Mouse (Mus musculus) left cerebral cortex, postnatal 36 days (tissue): ENCODE data around the gene Stk32b. TPM values are rescaled to one million over a fixed set of nuclear protein-coding genes. Genes with fewer than 3 reads are reported as not detected.

Experiments used
- DNase-seq, 2 experiments: peaks; one replicate each; pipeline ENCODE4 v3.0.0; 2021 to 2022; ENCODE audit warnings: low spot score in 2 of 2, mixed read lengths in 1 of 2
- intact Hi-C: fragments of 180-260 bp; cut with DNase I; formaldehyde crosslinking; loops from one replicate; pipeline ENCODE4 v1.15.1; 2025
- total RNA-seq, 2 experiments: library from RNA; stranded (reverse); gene quantifications; 2 replicates each; pipeline ENCODE4 v1.2.3; 2021

Stk32b gene
- total RNA-seq, 2 experiments from 2014 or later = 1.4 to 2.3 TPM

DNA sequence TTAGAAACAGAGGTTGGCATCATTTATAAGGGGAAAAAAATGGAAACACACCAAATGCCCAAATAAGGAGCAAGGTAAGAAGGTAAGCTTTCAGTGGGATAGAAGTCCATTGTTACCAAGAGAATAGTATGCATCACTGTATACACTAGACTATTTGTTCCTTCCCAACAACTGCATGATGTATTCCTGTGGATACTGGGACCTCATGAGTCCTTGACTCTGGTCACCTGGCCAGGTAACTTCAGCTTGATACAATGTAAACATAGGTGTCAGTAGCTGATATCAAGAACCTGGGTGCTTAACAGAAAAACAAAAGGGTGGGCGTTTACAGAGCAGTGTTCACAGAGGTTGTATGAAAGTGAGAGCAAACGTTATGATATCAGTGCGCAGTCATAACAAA is 24.2 kb downstream of the Stk32b start:
- no peak for DNase-seq
- intact Hi-C loops = no loop called here

DNA sequence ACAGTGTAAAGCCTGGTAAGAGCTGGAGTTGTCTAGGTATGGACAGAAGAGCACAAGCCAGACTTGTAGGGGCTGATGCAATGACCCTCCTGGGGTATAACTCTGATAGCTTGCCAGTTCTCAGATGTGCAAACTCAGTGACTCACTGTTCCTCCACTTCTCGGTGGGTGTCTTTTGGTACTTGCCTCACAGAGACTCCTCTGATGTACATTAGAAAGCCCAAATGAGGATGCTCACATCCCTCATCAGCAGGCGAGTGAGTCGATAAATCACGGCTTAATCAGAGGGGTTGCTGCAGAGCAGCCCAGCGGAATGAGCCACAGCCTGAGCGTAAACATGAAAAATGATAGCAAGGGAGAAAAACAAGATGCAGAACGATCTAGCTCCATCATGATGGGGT is 46.2 kb downstream of the Stk32b start:
- DNase-seq = peak; percentile 5 to 22
- intact Hi-C loops = no loop called here

DNA sequence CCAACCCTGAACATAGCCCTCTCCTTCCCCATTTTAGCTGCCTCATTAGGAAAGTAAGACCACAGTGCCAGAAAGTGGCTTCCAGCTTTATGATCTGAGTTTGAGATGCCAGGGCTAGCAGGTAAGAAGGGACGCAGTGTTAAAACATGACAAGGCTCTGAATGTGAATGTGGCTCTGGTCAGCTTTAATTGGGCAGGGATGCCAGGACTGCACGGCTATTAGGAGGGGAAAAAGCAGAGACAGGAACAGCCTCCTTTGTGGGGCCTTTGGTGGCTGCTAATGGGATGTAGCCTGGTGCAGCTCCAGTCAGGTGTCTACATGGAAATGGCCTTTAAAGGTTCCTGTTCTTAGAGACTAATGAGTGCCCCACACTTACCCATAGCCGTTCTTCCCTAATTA is 52.0 kb downstream of the Stk32b start:
- intact Hi-C loops = no loop called here
- no peak for DNase-seq

DNA sequence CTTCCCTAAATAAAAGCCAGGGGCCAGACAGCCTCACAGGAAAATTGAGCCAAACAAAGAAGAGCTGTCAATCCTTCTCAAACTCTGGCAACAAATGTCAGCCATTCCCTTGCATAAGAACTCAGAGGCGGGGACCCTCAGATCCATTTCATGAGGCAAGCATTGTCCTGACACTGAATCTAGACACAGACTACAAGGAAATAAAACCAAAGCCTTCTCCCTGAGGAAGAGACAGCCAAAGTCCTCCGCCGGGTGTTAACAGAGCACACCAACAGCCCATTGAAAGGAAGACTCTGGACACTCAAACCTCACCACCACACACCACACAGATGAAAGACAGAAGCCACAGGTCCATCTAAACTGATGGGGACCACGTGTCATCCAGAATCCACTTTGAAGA is 57.8 kb downstream of the Stk32b start:
- DNase-seq = no peak
- intact Hi-C loops = no loop called here

DNA sequence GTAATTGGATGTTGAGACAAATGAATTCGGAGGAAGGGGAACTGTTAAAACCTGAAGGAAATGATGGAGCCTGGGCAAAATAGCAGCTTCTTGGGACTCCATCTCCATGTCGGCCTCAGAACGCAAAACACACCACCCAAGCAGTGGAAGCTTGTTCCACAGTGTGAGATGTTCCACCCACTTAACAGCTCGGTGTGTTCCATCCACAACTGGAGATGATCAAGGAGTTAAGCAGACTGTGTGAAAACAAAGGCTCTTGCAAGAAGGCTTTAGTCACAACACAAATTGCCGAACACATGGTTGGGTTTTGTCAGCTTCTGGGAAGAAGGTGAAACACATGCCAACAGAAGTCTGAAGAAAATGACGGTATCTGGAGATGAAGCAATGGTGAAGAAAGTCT is 59.2 kb downstream of the Stk32b start:
- intact Hi-C loops = no loop called here
- peak; percentile 24 to 25 for DNase-seq

DNA sequence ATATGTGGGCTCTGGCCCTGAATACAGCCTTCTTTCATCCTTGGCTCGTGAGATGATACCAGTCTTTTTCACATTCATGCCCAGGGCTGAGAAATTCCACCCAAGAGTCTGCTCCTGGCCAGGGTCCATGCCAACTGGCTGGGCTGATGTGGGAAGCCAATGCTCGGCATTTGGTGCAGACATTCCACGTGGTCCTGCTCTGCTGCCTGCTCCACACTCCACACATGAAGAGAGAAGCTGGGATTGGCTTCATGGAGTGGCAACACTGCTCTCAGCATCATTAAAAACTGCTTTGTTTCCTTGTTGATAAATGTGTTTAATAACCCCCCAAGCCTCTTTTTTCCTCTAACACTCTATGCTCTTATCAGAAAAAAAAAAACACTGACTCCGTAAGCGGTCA is 61.8 kb downstream of the Stk32b start:
- no peak for DNase-seq
- intact Hi-C loops = no loop called here

DNA sequence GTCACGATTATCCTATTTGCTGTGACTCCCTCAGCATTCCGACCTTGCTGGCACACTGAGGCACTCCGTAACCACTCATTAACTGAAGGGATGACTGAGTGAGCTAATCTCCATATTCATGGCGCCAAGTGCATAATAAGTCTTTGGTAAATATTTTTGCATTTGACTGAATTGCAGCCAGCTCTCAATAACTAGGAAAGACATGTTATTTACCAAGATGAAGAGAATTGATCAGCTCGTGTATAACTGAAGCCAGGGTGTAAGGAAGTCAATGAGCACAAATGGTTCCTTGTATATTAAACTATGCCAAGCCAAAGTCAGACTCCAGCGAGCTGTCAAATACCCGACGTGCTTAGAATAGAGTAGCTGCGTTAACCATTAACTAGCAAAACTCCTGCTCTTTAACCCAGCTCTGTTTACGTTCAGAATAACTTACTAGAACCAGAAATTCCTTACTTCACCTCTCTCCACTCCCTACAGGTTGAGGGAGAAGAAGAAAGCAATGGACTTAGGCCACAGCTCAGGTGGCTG is 66.2 kb downstream of the Stk32b start:
- intact Hi-C loops = no loop called here
- no peak for DNase-seq

DNA sequence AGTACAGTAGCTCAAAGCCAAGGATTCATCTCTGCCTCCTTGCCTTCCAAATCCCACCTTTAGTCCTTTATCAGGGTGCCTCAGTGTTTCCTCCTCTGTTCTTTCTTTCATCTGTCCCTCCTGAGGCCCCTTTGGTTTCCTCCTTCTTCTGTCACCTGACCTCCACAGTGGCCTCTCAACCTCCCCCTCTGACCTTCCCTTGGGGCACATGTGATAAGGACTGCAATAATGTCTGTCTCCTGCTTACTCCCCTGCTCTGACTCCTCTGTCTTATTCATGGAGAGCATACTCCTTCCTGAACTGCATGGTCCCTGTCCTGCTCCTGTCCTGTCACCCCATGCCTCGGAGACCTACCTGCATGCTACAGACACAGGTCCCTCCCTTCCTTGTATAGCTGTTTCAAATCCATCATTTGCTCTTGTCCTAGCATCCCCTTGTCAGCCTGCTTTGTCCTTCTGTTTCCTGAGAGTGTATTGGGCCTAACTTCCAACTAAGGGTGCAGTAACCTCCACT is 66.8 kb downstream of the Stk32b start:
- no peak for DNase-seq
- intact Hi-C loops = no loop called here

DNA sequence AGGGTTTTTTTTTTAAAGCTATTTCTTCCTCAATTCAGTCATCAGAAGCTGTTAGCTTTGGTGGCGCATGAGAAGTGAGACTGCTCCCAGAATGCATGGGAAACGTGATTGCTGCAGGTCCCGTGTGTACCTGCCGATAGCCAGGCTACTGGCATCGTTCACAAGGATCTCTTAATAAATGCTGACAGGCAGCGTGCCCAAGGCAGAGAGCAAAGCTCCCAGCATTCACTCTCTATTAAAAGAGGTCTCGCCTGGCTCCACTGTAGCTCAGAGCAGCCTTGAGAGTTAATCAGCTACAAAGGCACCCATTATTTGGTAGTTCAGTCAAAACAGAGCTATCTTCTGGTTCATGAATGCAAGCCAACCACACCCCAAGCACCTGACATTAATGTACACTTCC is 72.9 kb downstream of the Stk32b start:
- intact Hi-C loops = no loop called here

DNA sequence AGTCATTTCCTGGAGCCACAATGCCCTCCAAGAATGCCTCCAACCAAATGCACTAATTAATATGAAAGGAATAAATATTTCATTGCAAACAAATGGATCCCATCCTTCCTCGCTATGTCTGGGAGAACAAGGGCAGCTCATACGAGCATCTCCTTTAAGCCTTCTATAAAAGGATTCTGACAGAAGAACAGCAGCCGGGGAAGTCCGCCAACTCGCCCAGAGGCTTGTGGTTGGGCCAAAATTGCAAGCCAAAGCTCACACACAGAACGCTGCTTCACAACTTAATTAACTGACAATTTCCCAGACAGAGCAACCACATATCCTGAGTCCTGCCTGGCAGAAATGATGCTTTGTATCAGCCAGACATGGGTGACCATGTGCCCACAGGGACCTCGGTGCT is 74.5 kb downstream of the Stk32b start:
- DNase-seq = no peak
- intact Hi-C loops = no loop called here

More for the DNA sequence above, 72.9 kb downstream of the Stk32b start:
- DNase-seq = no peak

DNA sequence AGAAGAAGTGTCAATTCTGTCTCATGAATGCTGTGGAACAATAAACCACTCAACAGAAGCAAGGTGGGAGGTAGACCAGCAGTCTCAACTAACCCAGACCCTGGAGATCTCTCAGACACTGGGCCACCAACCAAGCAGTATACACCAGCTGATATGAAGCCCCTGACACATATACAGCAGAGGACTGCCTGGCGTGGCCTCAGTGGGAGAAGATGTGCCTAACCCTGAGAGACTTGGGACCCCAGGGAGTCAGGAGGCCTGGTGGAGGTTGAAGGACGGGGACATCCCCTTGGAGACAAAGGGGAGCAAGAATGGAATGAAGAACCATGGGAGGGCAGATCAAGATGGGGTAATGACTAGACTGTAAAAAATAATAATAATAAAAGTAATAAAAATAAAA is 82.2 kb downstream of the Stk32b start:
- intact Hi-C loops = no loop called here
- no peak for DNase-seq

DNA sequence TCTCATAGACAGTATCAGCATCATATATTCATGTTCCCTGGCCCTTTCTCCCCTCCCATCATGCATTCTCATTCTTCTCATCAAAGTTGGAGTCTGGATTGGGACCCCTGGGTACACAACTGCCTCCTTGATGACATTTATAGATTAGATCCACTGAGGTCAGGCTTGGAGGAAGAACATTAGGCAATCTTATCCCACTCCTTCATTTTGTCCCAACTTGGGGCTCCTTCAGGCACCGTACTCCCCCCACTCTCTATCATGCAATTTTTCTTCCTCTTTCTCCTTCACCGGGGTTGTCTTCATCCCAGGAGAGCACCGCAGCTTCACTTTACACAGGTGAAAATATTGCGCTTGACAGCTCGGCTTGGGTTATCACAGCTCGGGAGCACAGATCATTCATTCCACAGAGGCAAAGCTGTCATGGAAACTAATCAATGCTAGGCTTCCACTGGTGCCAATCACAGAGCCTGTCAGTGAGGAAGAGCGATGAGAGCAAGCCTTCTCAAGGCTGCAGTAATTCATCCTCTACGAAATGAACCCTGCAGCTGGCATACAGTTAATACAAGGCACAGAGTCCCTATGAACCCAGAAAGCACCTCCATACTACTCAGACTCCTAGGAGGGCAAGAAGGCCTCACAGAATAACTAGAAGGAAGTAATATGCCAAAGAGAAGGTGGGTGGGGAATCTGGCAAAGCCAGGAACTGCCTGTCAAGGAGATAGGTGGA is 89.4 kb downstream of the Stk32b start:
- intact Hi-C loops = no loop called here
- no peak for DNase-seq

DNA sequence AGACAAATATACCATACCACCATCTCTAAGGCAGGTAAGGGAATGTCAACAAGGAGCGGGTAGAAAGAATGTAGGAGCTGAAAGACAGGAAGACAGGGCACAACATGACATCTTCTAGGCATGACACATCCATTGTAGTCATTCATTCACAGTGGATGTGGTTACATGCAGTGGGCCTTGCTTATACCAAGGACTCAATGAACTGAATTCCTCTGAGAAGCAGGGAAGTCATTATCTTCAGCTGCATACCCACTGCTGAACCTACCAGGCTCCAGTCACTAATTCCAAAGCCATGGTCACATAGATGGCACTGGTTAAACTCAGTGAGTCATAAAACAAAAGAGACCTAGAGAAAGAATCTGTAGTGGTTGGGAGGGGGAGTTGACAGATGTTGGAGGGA is 105.1 kb downstream of the Stk32b start:
- intact Hi-C loops = no loop called here
- no peak for DNase-seq

DNA sequence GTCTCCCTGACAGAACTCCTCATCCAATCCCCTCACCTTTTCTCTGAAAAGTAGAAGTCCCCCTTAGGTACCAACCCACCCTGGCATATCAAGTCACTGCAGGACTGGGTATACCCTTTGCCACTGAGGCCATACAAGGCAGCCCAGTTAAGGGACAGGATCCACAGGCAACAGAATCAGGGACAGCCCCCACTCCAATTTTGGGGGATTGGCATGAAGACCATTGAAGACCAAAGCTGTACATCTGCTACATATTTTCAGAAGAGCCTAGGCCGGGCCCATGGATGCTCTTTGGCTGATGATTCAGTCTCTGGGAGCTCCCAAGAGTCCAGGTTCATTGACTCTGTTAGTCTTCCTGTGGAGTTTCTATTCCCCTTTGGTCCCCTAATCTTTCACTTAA is 117.4 kb downstream of the Stk32b start:
- no peak for DNase-seq
- intact Hi-C loops = no loop called here

DNA sequence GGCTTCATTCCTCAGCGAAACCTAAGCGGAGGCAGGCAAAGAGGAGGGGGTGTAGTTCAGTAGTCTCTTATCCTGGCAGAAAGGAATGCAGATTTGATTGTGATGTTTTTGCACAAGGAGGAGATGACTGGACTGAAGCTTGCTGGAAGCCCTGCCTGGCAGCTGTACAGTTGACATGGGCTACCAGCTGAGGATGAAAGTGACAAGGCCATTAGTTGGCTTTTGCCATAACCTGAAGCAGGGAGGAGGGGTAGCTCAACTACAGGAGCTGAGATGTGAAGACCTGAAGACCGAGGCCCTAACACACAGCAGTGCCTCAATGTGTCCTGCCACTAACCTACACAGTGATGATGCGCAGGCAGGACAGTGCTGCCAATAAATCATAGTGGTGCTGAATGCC is 118.7 kb downstream of the Stk32b start:
- DNase-seq = no peak
- intact Hi-C loops = no loop called here

DNA sequence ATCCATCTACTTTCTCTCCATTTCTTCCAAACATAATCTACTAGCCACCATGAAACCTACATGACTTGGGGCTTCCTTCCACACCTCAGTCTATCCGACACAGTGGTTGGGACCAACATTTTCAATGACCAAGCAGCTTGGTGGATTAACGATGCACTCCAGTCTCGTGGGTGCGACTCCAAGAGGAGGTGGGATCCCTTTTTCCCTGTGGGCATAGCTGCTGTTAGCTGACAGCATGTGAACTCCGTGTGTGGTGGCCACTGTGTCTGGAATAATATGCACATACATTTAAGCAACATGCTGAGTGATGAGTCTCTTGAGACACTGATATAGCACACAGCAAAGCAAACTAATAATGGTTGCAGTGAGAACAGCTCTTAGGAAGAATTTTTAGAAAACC is 124.6 kb downstream of the Stk32b start:
- intact Hi-C loops = no loop called here
- DNase-seq = no peak

DNA sequence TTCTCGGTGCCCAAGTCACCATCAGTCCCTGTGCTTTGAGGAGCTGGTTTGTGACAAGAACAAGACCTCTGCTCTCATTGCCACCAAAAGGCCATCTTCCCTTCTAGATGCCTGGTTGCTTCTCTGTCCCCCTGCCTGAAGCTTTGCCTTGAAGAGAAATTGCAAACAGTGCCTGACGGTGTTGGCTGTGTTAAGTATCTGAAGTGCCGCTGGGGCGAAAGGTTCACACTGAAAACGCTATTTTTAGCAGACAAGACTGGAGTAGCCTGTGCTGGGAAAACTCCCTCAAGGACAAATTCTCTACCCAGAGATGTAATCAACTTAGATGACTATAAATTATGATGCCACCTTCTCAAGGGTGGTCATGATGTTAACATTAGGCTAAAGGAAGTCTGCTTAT is 129.1 kb downstream of the Stk32b start:
- DNase-seq = no peak
- intact Hi-C loops = no loop called here

DNA sequence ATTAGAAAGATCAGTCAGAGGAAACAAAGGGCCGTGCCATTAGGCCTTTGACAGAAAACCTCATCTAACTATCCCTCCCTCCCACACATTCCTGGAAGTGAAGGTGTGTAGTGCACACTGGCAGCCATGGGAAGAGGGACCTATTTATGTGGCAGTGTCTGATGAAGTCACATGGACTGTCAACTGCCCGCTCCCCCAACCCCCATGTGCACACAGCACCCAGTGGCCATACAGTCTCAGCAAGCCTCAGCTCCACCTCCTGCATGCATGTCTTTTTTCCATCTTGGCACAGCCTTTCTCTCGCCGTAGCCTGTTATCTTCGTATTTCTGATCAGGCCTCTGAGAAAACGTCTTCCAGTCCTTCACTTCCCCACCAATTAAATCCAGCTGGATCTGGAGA is 130.9 kb downstream of the Stk32b start:
- no peak for DNase-seq
- intact Hi-C loops = no loop called here

DNA sequence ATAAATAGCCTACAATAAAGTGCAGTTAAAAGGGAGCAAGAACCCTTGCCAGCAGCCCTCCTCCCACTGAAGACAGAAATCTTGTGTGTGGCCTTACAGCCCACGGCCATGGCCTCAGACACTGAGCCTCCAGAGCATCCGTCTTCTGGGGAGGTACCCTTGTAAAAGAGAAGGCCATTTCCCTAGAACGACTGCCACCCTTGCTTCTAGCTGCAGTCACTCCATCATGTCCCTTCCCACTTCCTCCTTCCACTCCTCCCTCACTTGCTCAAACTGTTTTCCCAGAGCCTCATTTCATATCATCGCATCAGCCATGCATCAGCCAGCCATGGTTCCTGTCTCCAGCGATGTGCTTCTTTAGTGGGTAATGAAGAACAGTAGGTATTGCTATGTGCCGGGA is 141.5 kb downstream of the Stk32b start:
- intact Hi-C loops = no loop called here
- DNase-seq = no peak

DNA sequence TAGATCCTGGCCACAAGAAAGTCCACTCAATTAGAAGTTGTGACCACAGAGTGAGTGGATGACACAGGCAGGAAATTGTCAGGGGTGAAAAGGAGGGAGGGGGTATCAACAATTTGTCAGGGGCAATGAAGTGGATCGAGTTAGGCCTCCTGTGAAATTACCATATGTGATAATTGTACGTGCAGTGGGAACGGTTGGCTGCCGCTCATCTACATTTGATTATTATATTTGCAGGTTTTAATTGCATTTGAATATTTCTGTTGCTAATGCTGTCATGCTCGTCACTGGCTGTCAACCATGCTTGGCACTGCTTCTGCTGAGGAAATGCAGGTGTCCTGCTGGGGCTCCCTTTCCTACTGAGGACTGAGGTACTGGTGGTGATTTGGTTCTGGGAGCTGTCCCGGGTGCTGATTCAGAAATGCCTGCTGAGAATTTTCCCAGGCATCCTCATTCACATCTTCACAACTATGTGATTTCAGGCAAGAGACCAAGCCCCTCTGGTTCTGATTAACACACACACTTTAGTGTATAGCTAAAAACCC is 159.6 kb downstream of the Stk32b start:
- no peak for DNase-seq
- intact Hi-C loops = no loop called here

DNA sequence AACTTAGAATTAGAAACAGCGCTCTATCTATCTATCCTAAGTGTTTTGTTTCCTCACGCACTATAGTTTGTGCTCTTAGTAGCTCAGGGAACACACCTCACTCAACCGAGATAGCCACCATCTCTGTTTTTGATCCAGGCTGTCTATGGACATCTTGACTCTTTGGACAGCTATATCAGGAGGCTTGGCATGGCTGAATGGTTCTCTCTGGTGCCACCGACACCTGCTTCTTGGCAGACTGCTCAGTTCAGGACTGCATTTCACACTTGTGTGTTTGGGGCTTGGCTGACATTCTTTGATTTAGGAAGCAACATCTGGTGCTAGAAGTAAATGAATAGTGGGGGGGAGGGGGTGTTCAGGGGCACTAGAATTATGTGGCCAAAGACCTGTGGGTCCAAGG is 162.7 kb downstream of the Stk32b start:
- intact Hi-C loops = no loop called here
- DNase-seq = no peak
